Mouse (Mus musculus) kidney, embryonic 14.5 days (tissue): ENCODE results near the gene Efcab6. TPM values are rescaled to one million over a fixed set of nuclear protein-coding genes. Genes with fewer than 3 reads are reported as not detected.

Experiments used
- ATAC-seq: fragments of 200-750 bp; cut with Nextera tagmentation; 2 replicates; pipeline ENCODE4 v1.8.0; 2017; ENCODE audit warnings: moderate number of reproducible peaks, mild to moderate bottlenecking, moderate TSS enrichment, moderate library complexity; ENCODE audit not compliant: low FRiP score, low TSS enrichment
- H3K27ac ChIP-seq: fragments of 300-500 bp; sonication (generic); 2 replicates; pipeline ENCODE4 v1.5.1; 2014; ENCODE audit warnings: low read depth, mild to moderate bottlenecking, low read length, moderate library complexity, mixed read lengths
- H3K27me3 ChIP-seq: fragments of 300-500 bp; sonication (generic); 2 replicates; pipeline ENCODE4 v1.6.1; 2014; ENCODE audit warnings: mild to moderate bottlenecking, low read length; ENCODE audit not compliant: control insufficient read depth, insufficient read depth
- H3K36me3 ChIP-seq: fragments of 300-500 bp; sonication (generic); 2 replicates; pipeline ENCODE4 v1.6.1; 2014; ENCODE audit warnings: low read length, mixed read lengths; ENCODE audit not compliant: control insufficient read depth, insufficient read depth
- H3K4me1 ChIP-seq: fragments of 300-500 bp; sonication (generic); 2 replicates; pipeline ENCODE4 v1.6.1; 2014; ENCODE audit warnings: low read length, mixed read lengths; ENCODE audit not compliant: control insufficient read depth, insufficient read depth
- H3K4me2 ChIP-seq: fragments of 300-500 bp; sonication (generic); replicated peaks from 2 replicates; pipeline ENCODE4 v1.6.1; 2014; ENCODE audit warnings: low read depth, mild to moderate bottlenecking, low read length
- H3K4me3 ChIP-seq: fragments of 300-500 bp; sonication (generic); 2 replicates; pipeline ENCODE4 v1.5.1; 2014; ENCODE audit warnings: mild to moderate bottlenecking, low read length
- H3K9ac ChIP-seq: fragments of 300-500 bp; sonication (generic); 2 replicates; pipeline ENCODE4 v1.6.1; 2014; ENCODE audit warnings: low read depth, mild to moderate bottlenecking, low read length, moderate library complexity
- H3K9me3 ChIP-seq: fragments of 300-500 bp; sonication (generic); 2 replicates; pipeline ENCODE4 v1.6.1; 2016; ENCODE audit warnings: low read length; ENCODE audit not compliant: control insufficient read depth
- whole genome bisulfite sequencing: fragments of 180-500 bp; shearing (Covaris S2); extraction: QIAGEN DNeasy Blood & Tissue Kit; methylation state at CpG from one replicate; pipeline ENCODE4 v1.1.7; 2014; 5-methylcytosine and 5-hydroxymethylcytosine counted together
- polyA plus RNA-seq: library from polyadenylated mRNA; unstranded; fragments of >200 nt; fragmentation: Nextera tagmentation; extraction: Ambion mirVana; gene quantifications from 2 replicates; pipeline ENCODE4 v1.2.1, GENCODE M21; 2014

Efcab6 gene
- polyA plus RNA-seq, 1 experiment from 2014 or later, result not detected

- H3K9ac ChIP-seq, result no peak overlapping the region
- H3K9me3 ChIP-seq, result no peaks in the 10 kb centered on the region
- H3K4me1 ChIP-seq, result no peaks in the 10 kb centered on the region
- no peaks in the 10 kb centered on the region for H3K36me3 ChIP-seq
- 9% methylated on average over 5 of the region's 5 CpGs for WGBS
- H3K27me3 ChIP-seq, result no peaks in the 10 kb centered on the region
- H3K4me2 ChIP-seq, result no peak overlapping the region
- no peak overlapping the region for H3K27ac ChIP-seq
- no peak overlapping the region for H3K4me3 ChIP-seq
- ATAC-seq, result no peak
Measured at GRCm38 (mm10) chr15:83977108-83977507, 88.1 kb downstream of the Efcab6 start.

- Histone ChIP-seq H3K4me1 (no peaks in the 10 kb centered on the region), H3K4me2 (no peak overlapping the region), H3K9ac (no peak overlapping the region), H3K27ac (no peak overlapping the region), H3K27me3 (no peaks in the 10 kb centered on the region), H3K36me3 (no peaks in the 10 kb centered on the region), H3K9me3 (no peaks in the 10 kb centered on the region), H3K4me3 (no peak overlapping the region)
- no peak for ATAC-seq
- WGBS, result 75% methylated on average over 9 of the region's 9 CpGs
Measured at GRCm38 (mm10) chr15:83972206-83972605, 93.0 kb downstream of the Efcab6 start.

GRCm38 (mm10) chr15:83967802-83968201 lies 97.4 kb downstream of the Efcab6 start:
- Histone ChIP-seq H3K4me2 (no peak overlapping the region), H3K9ac (no peak overlapping the region), H3K27ac (no peak overlapping the region), H3K27me3 (no peaks in the 10 kb centered on the region), H3K4me3 (no peak overlapping the region), H3K4me1 (no peaks in the 10 kb centered on the region), H3K9me3 (no peaks in the 10 kb centered on the region), H3K36me3 (no peaks in the 10 kb centered on the region)
- WGBS, result 81% methylated on average over 12 of the region's 12 CpGs
- ATAC-seq, result no peak

GRCm38 (mm10) chr15:83965126-83965525 lies 100.1 kb downstream of the Efcab6 start:
- Histone ChIP-seq H3K9me3 (no peaks in the 10 kb centered on the region), H3K36me3 (no peaks in the 10 kb centered on the region), H3K4me1 (no peaks in the 10 kb centered on the region), H3K9ac (no peak overlapping the region), H3K27me3 (no peaks in the 10 kb centered on the region), H3K4me3 (no peak overlapping the region), H3K27ac (no peak overlapping the region), H3K4me2 (no peak overlapping the region)
- no peak for ATAC-seq
- WGBS, result 63% methylated on average over 8 of the region's 8 CpGs

GRCm38 (mm10) chr15:83958376-83958775 lies 106.8 kb downstream of the Efcab6 start:
- Histone ChIP-seq H3K27me3 (no peaks in the 10 kb centered on the region), H3K27ac (no peak overlapping the region), H3K9ac (no peak overlapping the region), H3K4me3 (no peak overlapping the region), H3K4me2 (no peak overlapping the region), H3K9me3 (no peaks in the 10 kb centered on the region), H3K36me3 (no peaks in the 10 kb centered on the region), H3K4me1 (no peaks in the 10 kb centered on the region)
- WGBS, result 67% methylated on average over 3 of the region's 3 CpGs
- ATAC-seq, result no peak

GRCm38 (mm10) chr15:83956996-83957395 lies 108.2 kb downstream of the Efcab6 start:
- H3K36me3 ChIP-seq, result no peaks in the 10 kb centered on the region
- no peaks in the 10 kb centered on the region for H3K4me1 ChIP-seq
- no peaks in the 10 kb centered on the region for H3K9me3 ChIP-seq
- no peak for ATAC-seq
- no peak overlapping the region for H3K4me3 ChIP-seq
- no peak overlapping the region for H3K27ac ChIP-seq
- 88% methylated on average over 7 of the region's 7 CpGs for WGBS
- no peak overlapping the region for H3K9ac ChIP-seq
- no peak overlapping the region for H3K4me2 ChIP-seq
- no peaks in the 10 kb centered on the region for H3K27me3 ChIP-seq

GRCm38 (mm10) chr15:83955948-83956707 lies 109.1 kb downstream of the Efcab6 start:
- WGBS, result 68% methylated on average over 8 of the region's 8 CpGs
- ATAC-seq, result no peak
- no peak overlapping the region for H3K4me3 ChIP-seq
- H3K9me3 ChIP-seq, result no peaks in the 10 kb centered on the region
- no peak overlapping the region for H3K4me2 ChIP-seq
- no peak overlapping the region for H3K27ac ChIP-seq
- no peaks in the 10 kb centered on the region for H3K4me1 ChIP-seq
- no peaks in the 10 kb centered on the region for H3K36me3 ChIP-seq
- no peak overlapping the region for H3K9ac ChIP-seq
- H3K27me3 ChIP-seq, result no peaks in the 10 kb centered on the region

GRCm38 (mm10) chr15:83949729-83950491 lies 115.3 kb downstream of the Efcab6 start:
- Histone ChIP-seq H3K36me3 (no peaks in the 10 kb centered on the region), H3K9ac (no peak overlapping the region), H3K9me3 (no peaks in the 10 kb centered on the region), H3K27ac (no peak overlapping the region), H3K27me3 (no peaks in the 10 kb centered on the region), H3K4me3 (no peak overlapping the region), H3K4me1 (0 out of 2 replicates have a peak, but pooled peaks cover 8% of the 10 kb centered on the region), H3K4me2 (no peak overlapping the region)
- 22% methylated on average over 16 of the region's 16 CpGs for WGBS
- ATAC-seq, result peak; percentile 68; the same call in 1 of the 2 replicates

- Histone ChIP-seq H3K4me1 (no peaks in the 10 kb centered on the region), H3K27me3 (no peaks in the 10 kb centered on the region), H3K27ac (no peak overlapping the region), H3K4me3 (no peak overlapping the region), H3K9me3 (no peaks in the 10 kb centered on the region), H3K36me3 (no peaks in the 10 kb centered on the region), H3K9ac (no peak overlapping the region), H3K4me2 (no peak overlapping the region)
- 49% methylated on average over 5 of the region's 5 CpGs for WGBS
- ATAC-seq, result no peak
Measured at GRCm38 (mm10) chr15:83939703-83940102, 125.5 kb downstream of the Efcab6 start.
